Mouse (Mus musculus) layer of hippocampus, adult 9-11 months (tissue): ENCODE measurements around the gene Apba2.

Source experiments
- DNase-seq: peaks from one replicate; pipeline ENCODE4 v3.0.0; 2022

Gene Apba2

GRCm38 (mm10) chr7:64741333-64742307 lies 240.1 kb downstream of the Apba2 start:
- DNase-seq: peak; percentile 71

- DNase-seq: no peak
Observed at GRCm38 (mm10) chr7:64743610-64744009, 242.1 kb downstream of the Apba2 start.

GRCm38 (mm10) chr7:64751465-64751864 lies 250.0 kb downstream of the Apba2 start:
- peak; percentile 62 for DNase-seq

GRCm38 (mm10) chr7:64752133-64752532 lies 250.6 kb downstream of the Apba2 start:
- peak; percentile 82 for DNase-seq

GRCm38 (mm10) chr7:64753678-64754077 lies 252.2 kb downstream of the Apba2 start:
- DNase-seq: no peak

GRCm38 (mm10) chr7:64754161-64754560 lies 252.7 kb downstream of the Apba2 start:
- DNase-seq: no peak

GRCm38 (mm10) chr7:64755141-64755540 lies 253.6 kb downstream of the Apba2 start:
- no peak for DNase-seq

GRCm38 (mm10) chr7:64765595-64765994 lies 264.1 kb downstream of the Apba2 start:
- peak; percentile 68 for DNase-seq

GRCm38 (mm10) chr7:64769768-64770167 lies 268.3 kb downstream of the Apba2 start:
- DNase-seq: no peak

- DNase-seq: no peak
Observed at GRCm38 (mm10) chr7:64770779-64771390, 269.4 kb downstream of the Apba2 start.

- no peak for DNase-seq
Observed at GRCm38 (mm10) chr7:64773465-64773864, 272.0 kb downstream of the Apba2 start.

GRCm38 (mm10) chr7:64776708-64777489 lies 275.4 kb downstream of the Apba2 start:
- DNase-seq: no peak

GRCm38 (mm10) chr7:64779501-64779900 lies 278.0 kb downstream of the Apba2 start:
- peak; percentile 82 for DNase-seq

GRCm38 (mm10) chr7:64785040-64785439 lies 283.5 kb downstream of the Apba2 start:
- DNase-seq: no peak

- no peak for DNase-seq
Observed at GRCm38 (mm10) chr7:64791145-64791544, 289.6 kb downstream of the Apba2 start.

GRCm38 (mm10) chr7:64792031-64792430 lies 290.5 kb downstream of the Apba2 start:
- DNase-seq: no peak

GRCm38 (mm10) chr7:64795554-64795953 lies 294.0 kb downstream of the Apba2 start:
- DNase-seq: no peak
